Mouse (Mus musculus): ENCODE results near the gene Gm36176. TPM values are rescaled to one million over a fixed set of nuclear protein-coding genes. Genes with fewer than 3 reads are reported as not detected.

Gene Gm36176
- polyA plus RNA-seq, 1 experiment from 2014 or later = not detected

DNA sequence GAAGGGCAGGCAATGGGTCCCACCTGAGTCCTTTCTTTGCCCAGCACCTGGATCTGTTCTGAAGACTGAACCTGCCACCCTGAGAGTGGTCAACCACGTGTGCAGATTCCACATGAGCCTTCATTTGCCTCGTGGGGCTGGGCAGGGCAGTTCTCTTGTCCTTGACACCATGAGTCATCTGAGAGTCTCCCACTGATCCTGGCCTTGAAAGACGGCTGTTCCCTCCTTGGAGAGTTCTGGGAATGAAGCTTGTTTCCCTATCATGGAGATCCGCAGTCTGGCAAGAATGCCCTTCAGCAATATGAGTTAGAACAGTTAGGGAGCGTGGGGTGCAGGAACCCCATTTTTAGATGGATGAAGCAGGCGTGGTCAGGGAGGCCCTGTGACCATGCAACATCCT, 7.6 kb upstream of the Gm36176 start:
- H3K27ac ChIP-seq (replicated peaks) = no peak overlapping the region
- WGBS = 83% methylated on average over 6 of the region's 6 CpGs
- ATAC-seq (ENCODE audit: low read depth) = no peak

DNA sequence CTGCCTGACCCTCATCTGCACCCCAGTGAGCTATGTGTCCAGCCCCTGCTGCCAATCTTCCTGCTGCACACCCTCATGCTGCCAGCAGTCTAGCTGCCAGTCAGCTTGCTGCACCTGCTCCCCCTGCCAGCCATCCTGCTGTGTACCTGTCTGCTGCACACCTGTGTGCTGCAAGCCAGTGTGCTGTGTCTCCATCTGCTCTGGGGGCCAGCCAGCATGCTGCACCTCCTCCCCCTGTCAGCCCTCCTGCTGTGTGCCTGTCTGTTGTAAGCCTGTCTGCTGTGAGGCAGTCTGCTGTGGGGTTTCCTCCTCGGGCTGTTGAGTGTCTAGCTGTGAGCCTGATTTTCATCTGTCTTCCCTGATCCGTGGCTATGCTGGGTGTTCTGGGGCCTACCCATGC, 358 bp downstream of the Gm36176 start:
- Histone ChIP-seq H3K36me3 (no peaks in the 10 kb centered on the region), H3K4me3 (no peak overlapping the region), H3K4me2 (no peak overlapping the region), H3K4me1 (replicated peaks) (no peaks in the 10 kb centered on the region), H3K9ac (no peak overlapping the region), H3K27me3 (no peaks in the 10 kb centered on the region), H3K27ac (replicated peaks) (no peak overlapping the region), H3K9me3 (peaks cover 22% of the 10 kb centered on the region)
- 26% methylated on average over 2 of the region's 2 CpGs for WGBS
- ATAC-seq (ENCODE audit: low read depth) = no peak

More for the DNA sequence above, 7.6 kb upstream of the Gm36176 start:
- no peaks in the 10 kb centered on the region for H3K4me1 ChIP-seq (replicated peaks)
- no peaks in the 10 kb centered on the region for H3K36me3 ChIP-seq
- peaks cover 18% of the 10 kb centered on the region for H3K9me3 ChIP-seq
- no peak overlapping the region for H3K4me3 ChIP-seq
- H3K27me3 ChIP-seq = no peaks in the 10 kb centered on the region
- no peak overlapping the region for H3K4me2 ChIP-seq
- no peak overlapping the region for H3K9ac ChIP-seq

DNA sequence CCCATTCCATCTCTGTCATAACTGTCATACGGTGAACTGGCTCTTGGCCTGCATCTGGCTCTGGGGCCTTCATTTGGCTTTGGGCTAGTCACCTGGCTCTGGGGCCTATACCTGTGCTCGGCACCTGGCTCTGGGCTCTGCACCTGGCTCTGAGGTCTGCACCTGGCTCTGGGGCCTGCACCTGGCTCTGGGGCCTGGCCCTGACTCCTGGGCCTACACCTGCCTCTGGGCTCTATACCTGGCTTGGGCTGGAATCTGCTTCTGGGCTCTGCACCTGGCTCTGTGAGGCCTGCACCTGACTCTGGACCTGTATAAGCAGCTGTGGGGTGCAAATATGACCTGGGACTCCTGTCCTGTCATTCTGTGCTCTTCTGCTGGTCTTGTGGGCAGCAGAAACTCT, 935 bp downstream of the Gm36176 start:
- H3K4me1 ChIP-seq (replicated peaks) = no peaks in the 10 kb centered on the region
- 93% methylated on average over 2 of the region's 2 CpGs for WGBS

DNA sequence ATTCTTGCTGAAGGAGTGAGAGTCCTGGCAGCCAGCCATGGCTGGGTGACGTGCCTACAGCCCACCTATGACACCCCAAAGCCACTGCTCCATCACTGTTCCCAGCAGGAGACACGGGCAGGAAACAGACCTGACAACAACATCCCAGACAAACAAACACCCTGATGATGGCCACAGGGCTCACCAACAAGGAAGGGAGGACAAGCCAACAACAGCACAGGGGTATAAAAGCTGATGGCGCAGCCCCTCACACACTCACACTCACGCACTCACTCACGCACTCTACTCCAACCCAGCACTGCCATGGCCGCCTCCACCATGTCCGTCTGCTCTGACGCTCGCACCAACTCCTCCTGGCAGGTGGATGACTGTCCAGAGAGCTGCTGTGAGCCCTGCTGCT, 6.0 kb downstream of the Gm36176 start, which contains the start of gene Gm10318:
Gene Gm10318 (plus strand): TSS at position 301 of the 400 bp plus-strand sequence.
- 72% methylated on average over 9 of the region's 9 CpGs for WGBS
- H3K9me3 ChIP-seq = no peaks in the 10 kb centered on the region
- H3K4me1 ChIP-seq (replicated peaks) = 0 out of 2 replicates have a peak, but pooled peaks cover 3% of the 10 kb centered on the region
- H3K27me3 ChIP-seq = no peaks in the 10 kb centered on the region
- no peak within 1 kb of the TSS for H3K4me2 ChIP-seq
- H3K27ac ChIP-seq (replicated peaks) = no peak within 1 kb of the TSS
- no peaks in the 10 kb centered on the region for H3K36me3 ChIP-seq
- ATAC-seq (ENCODE audit: low read depth) = no peak
- H3K4me3 ChIP-seq = no peak within 1 kb of the TSS
- no peak within 1 kb of the TSS for H3K9ac ChIP-seq

More for the DNA sequence above, 935 bp downstream of the Gm36176 start:
- Histone ChIP-seq H3K27ac (replicated peaks) (no peak overlapping the region), H3K4me2 (no peak overlapping the region), H3K27me3 (no peaks in the 10 kb centered on the region), H3K4me3 (no peak overlapping the region), H3K36me3 (no peaks in the 10 kb centered on the region), H3K9ac (no peak overlapping the region), H3K9me3 (peaks cover 22% of the 10 kb centered on the region)
- ATAC-seq (ENCODE audit: low read depth) = no peak

DNA sequence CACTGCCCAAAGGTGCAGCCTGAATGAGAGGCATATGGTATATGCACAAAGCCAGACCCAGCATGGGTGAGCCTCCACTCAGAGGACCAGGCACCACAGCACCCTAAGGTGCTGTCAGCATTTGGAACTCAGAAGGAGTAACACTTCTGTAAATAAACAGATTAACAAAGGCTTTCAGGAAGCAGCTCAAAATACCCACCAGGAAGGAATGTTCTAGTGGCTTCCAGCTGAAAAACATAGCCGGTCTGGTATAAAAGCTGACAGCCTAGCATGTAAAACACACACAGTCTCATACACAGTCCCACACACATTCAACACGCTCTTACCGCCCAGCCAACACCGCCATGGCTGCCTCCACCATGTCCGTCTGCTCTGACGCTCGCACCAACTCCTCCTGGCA, 15.1 kb downstream of the Gm36176 start, which contains the start of gene Gm3285:
Gene Gm3285 (plus strand): TSS at position 301 of the 400 bp plus-strand sequence.
- Histone ChIP-seq H3K27ac (replicated peaks) (no peak within 1 kb of the TSS), H3K9ac (no peak within 1 kb of the TSS), H3K36me3 (no peaks in the 10 kb centered on the region), H3K4me3 (no peak within 1 kb of the TSS), H3K4me1 (replicated peaks) (0 out of 2 replicates have a peak, but pooled peaks cover 5% of the 10 kb centered on the region), H3K9me3 (no peaks in the 10 kb centered on the region), H3K27me3 (no peaks in the 10 kb centered on the region), H3K4me2 (no peak within 1 kb of the TSS)
- WGBS = 46% methylated on average over 7 of the region's 7 CpGs
- ATAC-seq (ENCODE audit: low read depth) = no peak

DNA sequence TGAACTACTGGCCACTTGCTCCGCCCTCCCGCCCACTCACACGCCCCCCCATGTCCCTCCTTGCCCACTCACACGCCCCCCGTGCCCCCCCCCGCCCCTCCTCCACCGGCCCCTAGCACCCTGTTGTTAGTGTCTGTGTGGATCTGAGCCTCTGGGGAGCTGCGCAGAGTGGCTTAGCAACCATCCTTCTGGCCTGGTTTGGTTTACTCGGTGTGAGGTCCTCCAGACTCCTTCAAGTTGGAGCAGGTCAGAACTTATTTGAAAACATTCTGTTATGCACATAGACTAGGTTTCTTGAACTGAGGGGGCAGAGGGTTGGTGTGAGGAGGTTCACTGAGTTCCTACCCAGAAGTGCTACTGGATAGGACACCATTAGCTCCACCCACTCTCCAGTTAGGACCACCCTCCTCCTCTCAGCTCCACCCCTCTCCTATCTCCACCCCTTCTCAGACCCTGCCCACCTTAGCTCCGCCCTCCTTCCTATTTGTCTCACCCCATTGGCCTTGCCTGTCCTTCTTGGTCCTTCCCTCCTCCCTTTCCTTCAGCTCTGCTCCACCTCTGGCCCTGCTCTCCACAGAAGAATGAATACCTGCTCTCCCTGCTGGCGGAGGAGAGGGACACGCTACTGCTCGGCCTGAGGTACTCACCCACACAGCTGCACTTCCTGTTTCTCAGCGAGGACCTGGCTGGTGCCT, 17.6 kb downstream of the Gm36176 start:
- no peaks in the 10 kb centered on the region for H3K36me3 ChIP-seq
- H3K9ac ChIP-seq = peak overlapping the region; percentile 45; the same call in 1 of the 2 replicates
- no peaks in the 10 kb centered on the region for H3K9me3 ChIP-seq
- peak overlapping the region; percentile 17; the same call in 1 of the 2 replicates for H3K4me3 ChIP-seq
- no peak overlapping the region for H3K27ac ChIP-seq (replicated peaks)
- 38% methylated on average over 12 of the region's 14 CpGs for WGBS
- H3K27me3 ChIP-seq = no peaks in the 10 kb centered on the region
- ATAC-seq (ENCODE audit: low read depth) = peak; percentile 76
- 0 out of 2 replicates have a peak, but pooled peaks cover 5% of the 10 kb centered on the region for H3K4me1 ChIP-seq (replicated peaks)
- peak overlapping the region; percentile 43 for H3K4me2 ChIP-seq

DNA sequence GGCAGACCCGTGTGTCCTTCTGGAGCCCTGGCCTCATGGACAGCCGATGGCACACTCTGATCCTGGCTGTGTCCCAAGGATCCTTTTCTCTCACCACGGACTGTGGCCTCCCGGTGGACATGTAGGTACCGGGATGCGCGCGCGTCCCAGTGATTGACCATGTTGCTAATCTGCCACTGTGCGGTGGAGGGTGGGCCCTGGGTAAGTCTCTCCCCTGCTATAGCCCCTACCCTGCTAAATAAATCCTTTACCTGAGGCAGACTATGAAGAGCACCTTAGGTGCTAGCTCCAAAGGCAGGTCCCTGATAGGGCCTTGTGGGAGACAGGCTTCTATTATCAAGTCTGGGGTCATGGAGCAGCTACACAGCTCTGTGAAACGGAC, 18.1 kb downstream of the Gm36176 start:
- no peak for ATAC-seq (ENCODE audit: low read depth)
- H3K36me3 ChIP-seq = no peaks in the 10 kb centered on the region
- WGBS = 44% methylated on average over 11 of the region's 11 CpGs
- peak overlapping the region; percentile 45; the same call in 1 of the 2 replicates for H3K9ac ChIP-seq
- peak overlapping the region; percentile 43 for H3K4me2 ChIP-seq
- H3K27me3 ChIP-seq = no peaks in the 10 kb centered on the region
- no peak overlapping the region for H3K27ac ChIP-seq (replicated peaks)
- 0 out of 2 replicates have a peak, but pooled peaks cover 5% of the 10 kb centered on the region for H3K4me1 ChIP-seq (replicated peaks)
- no peaks in the 10 kb centered on the region for H3K9me3 ChIP-seq
- H3K4me3 ChIP-seq = peak overlapping the region; percentile 17; the same call in 1 of the 2 replicates

DNA sequence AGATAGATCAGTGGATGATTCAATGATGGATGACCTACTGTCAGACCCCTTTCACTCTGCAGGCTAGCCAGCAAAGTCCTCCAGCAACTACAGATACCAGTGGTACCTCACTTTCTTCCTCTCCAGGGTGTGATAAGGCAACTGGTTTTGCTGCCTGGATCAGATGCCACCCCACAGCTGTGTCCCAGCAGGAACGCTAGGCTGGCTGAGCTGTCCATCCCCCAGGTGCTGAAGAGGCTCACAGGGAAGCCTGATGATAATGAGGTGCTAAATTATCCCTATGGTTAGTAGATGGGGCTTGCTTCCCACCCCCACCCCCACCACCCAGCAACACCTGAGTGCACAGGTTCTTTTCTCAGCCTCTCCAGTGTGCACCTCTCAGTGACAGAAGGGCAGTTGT, 20.9 kb downstream of the Gm36176 start:
- Histone ChIP-seq H3K27ac (replicated peaks) (no peak overlapping the region), H3K27me3 (no peaks in the 10 kb centered on the region), H3K36me3 (no peaks in the 10 kb centered on the region), H3K9ac (no peak overlapping the region), H3K4me3 (no peak overlapping the region), H3K9me3 (no peaks in the 10 kb centered on the region), H3K4me2 (no peak overlapping the region), H3K4me1 (replicated peaks) (0 out of 2 replicates have a peak, but pooled peaks cover 5% of the 10 kb centered on the region)
- ATAC-seq (ENCODE audit: low read depth) = no peak
- 35% methylated on average over 1 of the region's 1 CpGs for WGBS

DNA sequence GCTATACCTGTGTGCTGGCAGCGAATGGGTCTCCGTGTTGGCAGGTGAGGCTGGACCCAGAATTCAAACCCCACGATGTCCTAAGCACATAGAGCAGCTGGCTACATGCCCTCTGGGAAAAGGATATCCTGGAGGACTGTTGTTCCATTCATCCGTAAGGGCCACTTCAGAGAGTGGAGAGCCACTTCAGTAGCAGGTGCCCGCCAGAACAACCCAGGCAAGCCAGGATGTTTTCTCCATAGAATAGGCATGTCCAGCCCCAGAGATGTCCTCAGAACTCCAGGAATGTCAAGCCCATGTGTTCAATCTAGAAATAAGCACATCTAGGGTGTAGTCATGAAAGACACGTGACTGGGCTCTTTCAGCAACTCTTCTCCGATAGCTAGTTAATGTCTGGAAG, 23.0 kb downstream of the Gm36176 start:
- no peak for ATAC-seq (ENCODE audit: low read depth)
- no peak overlapping the region for H3K4me2 ChIP-seq
- H3K9me3 ChIP-seq = no peaks in the 10 kb centered on the region
- WGBS = 93% methylated on average over 7 of the region's 7 CpGs
- no peak overlapping the region for H3K9ac ChIP-seq
- H3K27me3 ChIP-seq = no peaks in the 10 kb centered on the region
- H3K27ac ChIP-seq (replicated peaks) = no peak overlapping the region
- 0 out of 2 replicates have a peak, but pooled peaks cover 3% of the 10 kb centered on the region for H3K4me1 ChIP-seq (replicated peaks)
- no peak overlapping the region for H3K4me3 ChIP-seq
- no peaks in the 10 kb centered on the region for H3K36me3 ChIP-seq

DNA sequence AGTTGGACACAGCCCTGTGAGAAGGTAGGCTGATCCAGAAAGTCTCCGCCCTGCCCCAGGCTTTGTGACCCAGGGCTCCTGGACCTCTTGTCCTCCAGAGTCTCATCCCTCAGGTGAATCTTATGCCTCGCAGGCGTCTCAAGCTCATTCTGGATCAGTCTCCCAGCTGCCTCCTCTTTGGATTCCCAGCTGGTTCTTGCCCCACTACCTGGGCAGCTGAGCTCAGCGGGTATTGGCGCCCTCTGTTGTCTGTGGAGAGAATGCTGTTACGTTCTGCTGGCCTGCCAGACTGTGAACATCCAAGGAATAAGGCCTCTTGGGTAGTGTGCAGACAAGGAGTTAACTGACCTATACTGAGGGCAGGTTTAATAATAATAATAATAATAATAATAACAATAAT, 32.4 kb downstream of the Gm36176 start:
- ATAC-seq (ENCODE audit: low read depth) = no peak
- Histone ChIP-seq H3K9ac (no peak overlapping the region), H3K4me1 (replicated peaks) (no peaks in the 10 kb centered on the region), H3K36me3 (no peaks in the 10 kb centered on the region), H3K4me2 (no peak overlapping the region), H3K9me3 (no peaks in the 10 kb centered on the region), H3K27ac (replicated peaks) (no peak overlapping the region), H3K4me3 (no peak overlapping the region), H3K27me3 (no peaks in the 10 kb centered on the region)
- WGBS = 61% methylated on average over 6 of the region's 6 CpGs

DNA sequence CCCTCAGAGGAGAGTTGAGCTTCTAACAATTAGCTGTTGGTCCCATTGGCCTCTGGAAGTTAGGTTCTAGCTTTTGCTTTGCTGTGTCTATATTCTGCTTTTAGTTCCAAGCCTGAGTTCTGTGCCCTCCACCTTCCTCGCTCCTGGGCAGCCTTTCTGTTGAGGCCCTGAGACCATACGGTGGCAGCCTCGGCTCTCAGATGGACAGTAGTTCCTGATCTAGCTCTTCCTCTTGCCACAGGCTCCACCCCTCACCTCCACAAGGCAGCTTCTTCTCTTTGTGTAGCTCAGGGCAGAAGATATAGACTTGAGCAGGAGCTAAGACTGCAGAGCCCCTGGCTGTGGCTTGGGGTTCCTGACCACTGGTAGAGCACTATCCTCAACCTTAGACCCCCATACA, 33.7 kb downstream of the Gm36176 start:
- H3K4me3 ChIP-seq = no peak overlapping the region
- no peak overlapping the region for H3K4me2 ChIP-seq
- no peaks in the 10 kb centered on the region for H3K27me3 ChIP-seq
- no peaks in the 10 kb centered on the region for H3K9me3 ChIP-seq
- H3K9ac ChIP-seq = no peak overlapping the region
- WGBS = 82% methylated on average over 3 of the region's 3 CpGs
- H3K4me1 ChIP-seq (replicated peaks) = no peaks in the 10 kb centered on the region
- ATAC-seq (ENCODE audit: low read depth) = no peak
- no peak overlapping the region for H3K27ac ChIP-seq (replicated peaks)
- no peaks in the 10 kb centered on the region for H3K36me3 ChIP-seq

DNA sequence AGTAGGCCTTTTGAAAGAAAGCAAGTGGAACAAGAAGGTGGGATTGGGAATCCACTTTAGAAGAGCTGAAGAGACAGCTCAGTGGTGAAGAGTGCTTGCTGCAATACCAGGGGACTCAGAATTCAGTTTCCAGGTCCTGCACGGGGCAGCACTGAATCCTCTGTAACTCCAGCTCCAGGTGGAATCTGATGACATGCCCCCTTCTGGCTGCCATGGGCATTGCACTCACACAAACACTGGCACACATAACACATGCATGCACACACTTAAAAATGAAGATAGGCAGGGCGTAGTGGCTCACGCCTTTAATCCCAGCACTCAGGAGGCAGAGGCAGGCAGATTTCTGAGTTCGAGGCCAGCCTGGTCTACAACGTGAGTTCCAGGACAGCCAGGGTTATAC, 36.0 kb downstream of the Gm36176 start:
- no peaks in the 10 kb centered on the region for H3K4me1 ChIP-seq (replicated peaks)
- no peak overlapping the region for H3K27ac ChIP-seq (replicated peaks)
- 85% methylated on average over 5 of the region's 5 CpGs for WGBS
- H3K36me3 ChIP-seq = no peaks in the 10 kb centered on the region
- H3K9me3 ChIP-seq = no peaks in the 10 kb centered on the region
- H3K4me3 ChIP-seq = no peak overlapping the region
- no peak for ATAC-seq (ENCODE audit: low read depth)
- H3K27me3 ChIP-seq = no peaks in the 10 kb centered on the region
- H3K4me2 ChIP-seq = no peak overlapping the region
- H3K9ac ChIP-seq = no peak overlapping the region

All from neural tube, embryonic 13.5 days (tissue).